Mouse (Mus musculus) heart, postnatal 4 days (tissue): ENCODE measurements at regions not wholly inside any gene's neighbourhood (a gene's known extent, or its start where the extent isn't known, plus 50 kb on each side); places are given as distances from the start of the nearest gene placed in this dataset.

Experiments
- DNase-seq: peaks from one replicate; pipeline ENCODE4 v3.0.0; 2021

DNA sequence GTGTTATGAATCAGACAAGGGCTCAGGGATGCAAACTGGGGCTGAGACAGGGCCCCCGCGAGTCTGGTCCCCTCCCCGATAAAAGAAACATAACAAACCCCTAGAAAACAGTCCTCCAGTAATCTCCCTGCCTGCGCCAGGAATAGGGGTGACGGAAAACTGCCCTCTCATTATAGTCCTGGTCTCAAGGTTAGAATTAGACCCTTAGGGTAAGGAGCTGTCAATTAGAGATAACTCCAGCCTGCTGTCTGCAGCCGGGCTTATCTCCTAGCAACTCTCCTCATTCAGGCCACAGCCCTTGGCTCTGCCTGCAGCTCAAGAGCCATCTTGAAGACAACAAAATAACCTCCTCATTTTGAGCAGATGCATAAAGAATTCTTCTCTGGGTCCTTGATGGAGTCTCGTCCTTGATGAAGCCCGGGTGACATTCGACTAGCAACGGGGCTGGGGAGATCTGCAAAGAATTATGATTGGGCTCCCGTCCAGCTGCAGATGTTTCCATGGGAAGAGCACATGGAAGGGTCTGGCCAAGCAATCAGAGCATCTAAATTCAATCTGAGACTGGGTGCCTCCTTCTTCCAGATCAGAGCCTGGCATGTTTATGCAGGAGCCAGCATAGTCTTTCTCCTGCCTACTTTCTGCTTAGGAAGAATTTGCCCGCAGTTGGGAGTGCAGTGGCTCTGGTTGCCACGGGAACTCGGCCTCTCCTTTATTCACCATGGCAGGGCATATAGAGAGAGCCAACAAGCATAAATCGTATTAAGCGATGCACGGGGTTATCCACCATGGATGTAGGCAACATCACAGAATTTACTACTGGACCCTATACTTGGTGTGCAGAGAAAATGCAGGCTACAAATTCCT is 281.2 kb downstream of the Sox11 start:
- DNase-seq = peak; percentile 12

- DNase-seq = peak; percentile 68
Measured at GRCm38 (mm10) chr12:27059885-27060284, 282.5 kb downstream of the Sox11 start.

- no peak for DNase-seq
Measured at GRCm38 (mm10) chr12:27054411-27054810, 288.0 kb downstream of the Sox11 start.

GRCm38 (mm10) chr12:27037922-27038321 is 304.5 kb downstream of the Sox11 start:
- DNase-seq = no peak

DNA sequence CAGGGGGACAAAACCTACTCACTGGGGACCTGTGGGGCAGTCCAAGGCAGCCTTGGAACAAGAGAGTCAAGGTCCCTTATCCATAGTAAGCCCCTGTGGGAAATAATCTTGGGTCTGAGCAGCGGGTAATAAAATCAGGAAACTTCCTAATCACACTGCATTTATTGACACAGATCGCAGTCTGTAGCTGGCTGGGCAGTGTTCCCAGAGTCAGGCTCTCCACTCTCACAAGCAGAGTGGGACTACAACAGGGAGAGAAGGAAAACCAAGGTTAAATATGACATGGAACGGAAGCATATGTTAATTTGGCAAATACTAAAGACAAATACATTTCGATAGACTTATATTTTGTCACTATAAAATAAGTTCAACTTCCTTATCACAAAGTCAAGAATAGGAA is 322.6 kb downstream of the Sox11 start:
- DNase-seq = peak; percentile 4

- no peak for DNase-seq
Measured at GRCm38 (mm10) chr12:27018366-27018765, 324.0 kb downstream of the Sox11 start.

DNA sequence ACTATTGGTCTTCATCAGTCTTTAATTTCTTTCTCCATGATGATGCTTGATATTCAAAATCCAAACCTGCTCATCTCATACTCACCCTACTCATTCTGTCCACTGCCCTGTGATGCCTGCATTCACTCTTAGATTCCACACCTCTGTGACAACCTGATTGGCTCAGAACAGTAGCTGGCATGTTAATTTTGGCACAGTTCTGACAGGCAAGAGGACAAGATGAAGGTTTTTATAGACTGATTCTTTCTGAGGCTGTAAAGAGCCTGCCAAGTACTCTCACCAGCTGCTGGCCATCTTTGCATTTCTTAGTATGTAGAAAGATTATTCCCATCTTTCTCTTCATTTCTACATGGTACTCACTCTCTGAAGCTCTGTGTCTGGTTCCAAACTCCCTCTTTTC is 343.1 kb downstream of the Sox11 start:
- no peak for DNase-seq

- DNase-seq = no peak
Measured at GRCm38 (mm10) chr12:26976284-26977065, 365.9 kb downstream of the Sox11 start.

DNA sequence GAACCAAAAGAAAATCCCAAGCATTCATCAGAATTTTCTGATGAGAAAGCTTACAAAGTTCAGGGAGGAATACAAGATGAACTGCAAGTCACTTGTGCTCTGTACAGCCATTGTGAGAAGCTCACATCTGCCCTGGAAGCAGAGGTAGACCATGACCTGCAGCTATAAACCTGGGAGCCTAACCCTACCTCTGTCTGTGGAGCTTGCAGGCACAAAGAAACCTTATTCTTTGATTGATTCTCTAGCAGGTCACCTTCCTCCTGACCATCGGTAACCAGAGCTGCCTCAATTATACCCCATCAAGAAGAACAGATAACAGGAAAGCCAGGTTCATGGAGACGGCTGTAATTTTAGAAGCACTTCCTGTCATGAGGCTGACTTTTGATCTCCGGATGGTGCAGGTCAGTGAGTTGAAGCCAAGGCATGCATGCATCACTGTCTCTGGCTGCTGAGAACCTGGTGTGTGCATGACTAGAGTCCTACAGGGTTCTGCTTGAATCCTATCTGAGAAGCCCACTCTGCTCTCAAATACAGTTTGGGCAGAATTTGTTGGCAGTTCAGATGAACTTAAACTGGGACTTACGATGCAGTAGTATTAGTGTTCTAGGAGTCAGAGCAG is 369.8 kb downstream of the Sox11 start:
- no peak for DNase-seq

GRCm38 (mm10) chr12:26967018-26967737 is 375.2 kb downstream of the Sox11 start:
- DNase-seq = no peak

DNA sequence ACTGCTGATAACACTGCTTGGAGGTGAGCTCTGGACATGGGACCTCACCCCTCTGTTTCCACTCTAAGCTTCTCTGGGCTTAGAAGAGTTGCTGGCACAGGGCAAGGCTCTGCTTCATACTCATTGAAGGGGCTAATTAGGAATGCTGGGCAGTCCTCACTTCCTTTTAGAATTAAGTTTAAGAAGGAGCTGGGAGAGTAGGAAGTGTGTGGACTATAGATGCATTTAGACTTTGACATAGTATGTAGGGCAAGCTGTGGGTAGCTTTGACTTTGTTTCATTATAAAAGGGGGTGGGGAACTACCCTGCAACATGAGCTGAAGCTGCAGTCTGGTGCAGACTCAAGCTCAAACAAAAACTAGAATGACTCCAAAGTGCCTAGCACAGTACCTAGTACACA is 378.5 kb downstream of the Sox11 start:
- DNase-seq = no peak

- DNase-seq = no peak
Measured at GRCm38 (mm10) chr12:26939831-26940230, 402.5 kb downstream of the Sox11 start.

DNA sequence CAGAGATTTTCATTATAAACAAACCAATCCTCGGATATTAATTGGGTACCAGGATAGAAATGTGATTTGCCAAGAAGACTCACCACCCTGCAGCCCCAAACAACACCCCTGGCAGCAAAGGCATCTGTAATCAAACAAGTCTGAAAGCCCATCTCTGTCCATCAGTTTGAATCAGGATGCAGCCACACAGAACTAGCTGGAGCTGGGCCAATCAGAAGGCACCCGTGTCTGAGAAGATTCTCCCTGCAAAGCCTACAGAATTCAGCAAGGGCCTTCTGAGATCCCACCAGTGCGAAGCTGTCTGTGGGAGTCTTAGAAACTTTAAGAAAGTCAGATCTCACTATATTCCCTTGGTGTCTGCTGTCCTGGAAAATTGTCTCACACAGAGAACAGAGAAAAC is 404.5 kb downstream of the Sox11 start:
- no peak for DNase-seq

DNA sequence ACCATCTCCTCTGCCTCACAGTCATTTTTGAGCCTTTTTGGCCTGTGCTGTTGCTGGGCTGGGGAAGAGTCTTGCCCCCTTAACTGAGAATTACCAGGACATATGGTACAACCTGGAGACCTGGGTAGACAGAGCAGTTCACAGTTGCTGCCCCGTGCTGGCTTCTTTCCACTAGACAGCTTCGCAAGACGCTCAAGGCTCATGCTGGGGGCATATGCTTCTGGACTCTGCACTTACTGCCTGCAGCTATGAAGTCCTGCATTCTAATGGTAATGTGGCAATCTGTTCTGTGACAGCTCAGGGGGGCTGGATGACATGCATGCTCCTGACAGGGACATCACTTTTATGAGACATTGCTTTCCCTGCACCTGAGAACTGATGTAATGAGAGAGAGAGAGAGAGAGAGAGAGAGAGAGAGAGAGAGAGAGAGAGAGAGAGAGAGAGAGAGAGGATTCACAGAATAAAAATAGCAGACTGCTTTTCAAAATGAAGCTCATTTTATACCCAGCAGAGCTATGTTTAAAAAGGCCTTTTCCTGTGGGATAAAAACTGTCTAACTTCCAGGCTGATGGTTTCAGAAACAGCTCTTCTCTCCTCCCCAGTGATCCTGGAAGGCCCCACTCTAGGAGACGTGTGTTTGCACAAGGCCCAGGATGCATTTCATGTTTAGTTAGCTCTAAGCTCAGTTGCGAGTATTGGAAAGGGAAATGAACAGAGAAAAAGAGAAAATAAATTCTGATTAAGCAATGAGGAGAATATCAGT is 405.5 kb downstream of the Sox11 start:
- no peak for DNase-seq

- DNase-seq = no peak
Measured at GRCm38 (mm10) chr12:26930155-26930867, 412.1 kb downstream of the Sox11 start.

- no peak for DNase-seq
Measured at GRCm38 (mm10) chr12:26906126-26906525, 436.2 kb downstream of the Sox11 start.

- DNase-seq = no peak
Measured at GRCm38 (mm10) chr12:26903894-26904272, 434.9 kb downstream of the Cmpk2 start.

DNA sequence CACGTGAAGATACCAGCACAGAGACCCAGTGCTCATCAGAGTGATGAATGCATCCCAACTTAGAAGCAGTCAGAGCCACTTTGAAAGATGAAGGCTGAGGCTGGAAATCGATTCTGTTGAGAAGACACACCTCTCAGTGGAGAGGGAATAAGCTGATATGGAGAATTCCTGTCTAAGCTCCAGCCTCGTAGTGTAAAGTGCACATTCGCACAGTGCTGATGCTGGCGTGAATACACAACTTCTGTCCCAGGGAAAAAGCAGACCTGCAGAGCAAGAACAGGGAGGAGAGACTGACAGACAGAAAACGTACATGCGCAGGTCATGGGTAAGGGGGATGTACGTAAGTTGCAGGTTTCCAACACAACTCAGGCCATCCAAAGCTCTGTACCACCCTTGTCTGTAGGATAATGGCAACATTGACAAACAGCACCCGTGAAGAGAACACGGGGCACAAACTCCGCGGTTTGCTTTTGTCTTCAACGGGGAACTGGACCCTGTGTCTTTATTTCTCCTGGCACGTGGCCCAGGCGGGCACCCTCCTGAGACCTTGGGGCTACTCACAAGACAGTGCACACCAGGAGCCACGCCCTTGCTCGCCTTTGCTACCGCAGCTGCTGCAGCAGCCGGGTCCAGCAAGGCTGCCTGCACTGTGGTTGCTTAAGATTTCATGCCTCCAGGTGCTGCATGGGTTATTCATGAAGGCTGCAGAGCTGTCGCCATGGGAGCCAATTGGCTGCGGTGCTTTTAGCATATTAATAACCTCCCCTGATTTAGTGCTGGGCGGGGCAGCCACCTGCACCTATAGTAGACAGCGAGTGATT is 434.3 kb downstream of the Cmpk2 start:
- DNase-seq = no peak

- no peak for DNase-seq
Measured at GRCm38 (mm10) chr12:26891190-26891589, 422.2 kb downstream of the Cmpk2 start.

DNA sequence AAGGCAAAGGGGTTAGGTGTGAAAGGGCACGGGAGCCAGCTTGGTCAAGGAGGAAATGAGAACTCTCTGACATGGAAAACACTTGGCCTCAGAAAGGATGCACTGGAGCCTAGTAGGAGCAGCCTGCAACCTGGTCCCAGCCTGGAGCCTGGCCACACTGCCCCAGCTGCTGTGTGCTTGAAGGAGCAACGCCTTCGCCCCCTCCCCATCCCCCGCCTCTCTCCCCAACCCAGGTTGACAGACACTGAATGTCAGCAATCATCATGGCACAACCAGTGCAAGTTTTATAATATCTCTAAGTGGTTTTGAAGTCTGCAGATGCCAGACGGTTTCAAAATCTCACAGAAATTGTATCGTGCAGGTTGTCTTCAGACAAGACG is 417.6 kb downstream of the Cmpk2 start:
- no peak for DNase-seq
